Mouse (Mus musculus) spleen, adult 18-20 months (tissue): ENCODE measurements at regions not wholly inside any gene's neighbourhood (a gene's known extent, or its start where the extent isn't known, plus 50 kb on each side); places are given as distances from the start of the nearest gene placed in this dataset.

ENCODE experiments used
- DNase-seq, 2 experiments: peaks; one replicate each; pipeline ENCODE4 v3.0.0; 2022; ENCODE audit warnings: mixed read lengths in 2 of 2

DNA sequence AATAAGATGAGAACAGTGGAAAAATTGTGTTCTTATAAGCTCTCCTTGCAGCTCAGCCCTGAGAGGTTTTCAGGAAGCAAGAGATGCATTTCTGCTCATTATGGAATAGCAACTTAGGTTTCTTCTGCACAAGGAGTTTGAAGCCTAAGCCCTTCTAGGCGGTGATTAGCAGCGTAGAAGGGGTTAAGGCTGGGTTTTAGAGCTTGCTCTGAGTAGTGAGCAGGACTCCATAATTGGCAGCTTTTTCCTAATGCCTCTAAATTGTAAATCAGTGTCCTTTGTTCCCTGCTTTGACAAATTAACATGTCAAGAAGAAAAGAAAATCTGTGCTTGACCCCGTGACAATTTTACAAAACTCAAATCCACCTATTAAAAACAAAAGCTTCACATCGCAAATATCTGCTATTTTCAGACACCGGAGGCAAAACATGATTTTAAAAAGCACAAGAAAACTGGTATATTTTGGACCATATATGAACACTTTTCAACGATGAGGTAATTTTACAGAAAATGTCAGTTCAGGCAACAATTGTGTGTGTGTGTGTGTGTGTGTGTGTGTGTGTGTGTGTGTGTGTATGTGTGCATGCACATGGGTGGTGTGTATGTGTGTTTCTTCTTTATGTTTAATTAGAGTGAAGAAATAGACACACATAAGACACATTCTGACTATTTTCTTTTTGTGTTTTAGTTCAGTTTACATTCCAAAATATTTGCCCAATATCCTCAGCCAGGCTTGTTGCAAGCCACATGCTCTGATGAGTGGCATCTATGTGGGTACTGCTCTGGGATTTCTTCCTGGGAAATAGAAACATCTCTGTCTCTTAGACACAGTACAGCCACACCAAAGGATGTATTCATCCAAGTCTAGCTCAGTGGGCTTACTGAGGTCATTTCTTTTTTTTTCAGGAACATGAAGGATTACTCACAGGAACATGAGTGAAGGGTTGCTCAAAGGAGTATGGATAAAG is 804.3 kb downstream of the Tmem132b start:
- no peak for DNase-seq

DNA sequence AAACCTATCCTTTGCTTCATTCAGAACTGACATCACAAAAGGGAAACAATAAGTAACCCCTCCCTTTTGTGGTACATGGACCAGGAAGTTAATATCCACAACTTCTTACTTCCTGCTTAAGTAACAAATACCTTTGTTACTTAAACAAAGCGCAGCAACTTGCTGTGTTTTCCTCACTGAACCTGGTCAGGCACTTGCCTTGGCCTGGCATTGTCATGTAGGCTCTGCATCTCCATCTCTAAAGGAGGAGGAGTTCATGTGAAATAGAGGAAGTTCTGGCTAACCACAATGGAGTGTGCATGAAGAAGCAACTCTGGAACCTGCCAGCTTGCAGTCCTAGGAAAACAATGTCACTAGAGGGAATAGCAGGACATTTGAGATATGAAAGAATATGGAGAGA is 806.3 kb downstream of the Tmem132b start:
- DNase-seq = no peak

DNA sequence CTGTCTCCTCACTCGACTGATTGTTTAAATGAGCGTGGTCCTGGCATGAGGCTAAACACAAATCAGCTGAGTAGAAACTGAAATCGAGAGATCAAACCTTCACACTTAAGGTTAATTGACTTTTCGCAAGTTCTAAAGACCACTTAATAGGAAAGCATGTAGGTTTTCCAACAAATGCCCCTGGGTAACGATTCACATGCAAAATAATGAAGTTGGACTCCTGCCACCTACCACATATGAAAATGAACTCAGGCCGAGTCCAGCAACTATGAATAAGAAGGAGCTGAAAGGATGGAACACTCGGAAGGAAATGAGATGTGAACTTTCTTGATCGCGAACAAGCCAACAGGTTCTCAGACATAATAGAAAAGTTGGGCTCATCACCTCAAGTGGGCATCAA is 812.0 kb downstream of the Tmem132b start:
- no peak for DNase-seq

DNA sequence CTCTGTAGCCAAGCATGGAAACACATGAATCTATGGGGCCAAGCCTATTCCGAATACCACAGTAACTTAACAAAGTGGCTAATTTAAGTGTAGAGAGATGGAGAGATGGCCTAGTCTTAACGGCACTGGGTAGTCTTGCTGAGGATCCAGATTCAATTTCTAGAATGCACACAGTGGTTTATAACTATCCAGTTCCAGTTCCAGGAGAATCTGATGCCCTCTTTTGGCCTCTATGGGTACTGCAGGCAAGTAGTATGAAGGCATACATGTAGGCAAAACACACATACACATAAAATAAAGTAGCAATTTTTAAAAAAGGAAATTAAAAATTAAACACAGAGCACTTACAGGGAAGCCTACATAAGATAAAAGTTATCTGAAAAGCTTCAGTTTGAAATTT is 819.4 kb downstream of the Tmem132b start:
- DNase-seq = no peak

DNA sequence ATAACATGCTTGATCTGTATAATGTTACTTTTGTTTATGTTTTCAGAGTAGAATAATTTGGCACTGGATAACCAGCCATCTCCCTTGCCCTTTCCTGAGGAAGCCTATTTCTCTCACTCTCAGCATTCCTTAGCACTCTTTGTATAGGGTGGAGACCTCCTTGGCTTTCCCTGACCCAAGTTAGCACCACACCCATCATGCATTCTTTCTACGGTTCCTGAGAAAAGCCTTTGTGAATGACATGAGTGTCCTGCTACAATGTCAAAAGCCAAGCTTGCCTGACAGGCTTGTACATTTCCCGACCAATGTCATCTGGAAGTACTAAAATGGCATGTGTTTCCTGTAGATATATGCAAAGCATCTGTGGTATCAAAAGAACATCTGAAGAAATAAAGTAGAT is 837.9 kb downstream of the Tmem132b start:
- DNase-seq = no peak

DNA sequence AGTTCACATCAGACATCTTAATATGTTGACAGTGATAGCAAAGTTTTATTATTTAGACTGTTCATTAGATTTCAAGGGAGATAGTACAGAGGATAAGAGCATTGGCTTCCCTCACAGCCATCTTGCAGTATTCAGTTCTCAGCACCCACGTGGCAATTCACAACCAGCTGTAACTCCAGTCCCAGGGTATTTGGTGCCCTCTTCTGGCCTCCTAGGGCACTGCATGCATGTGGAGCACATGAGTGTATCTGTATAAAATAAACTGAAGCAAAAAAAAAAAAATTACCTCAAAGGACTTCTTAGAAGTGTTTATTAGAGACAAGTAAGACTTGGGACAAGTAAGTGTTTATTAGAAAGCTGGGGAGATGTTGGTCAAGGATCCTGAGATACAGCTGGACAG is 849.3 kb upstream of the Tmem132c start:
- no peak for DNase-seq

DNA sequence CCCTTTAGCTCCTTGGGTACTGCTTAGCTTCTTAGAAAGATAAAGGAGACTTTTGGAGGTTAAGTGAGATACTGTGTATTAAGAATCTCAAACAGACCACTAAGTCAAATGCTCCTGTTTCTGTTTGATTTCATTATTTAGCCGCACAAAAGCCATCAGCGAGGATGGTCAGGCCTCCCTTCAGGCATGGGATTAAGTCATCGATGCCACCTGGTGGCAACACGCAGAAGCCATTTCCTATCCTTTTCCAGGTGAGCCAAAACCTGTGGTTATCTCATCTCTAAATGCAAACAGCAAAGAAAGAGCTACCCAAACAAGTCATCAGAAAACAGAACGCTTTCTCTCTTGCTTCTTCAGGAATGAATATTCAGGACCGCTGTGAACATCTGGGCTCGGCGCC is 846.3 kb upstream of the Tmem132c start:
- DNase-seq = no peak

DNA sequence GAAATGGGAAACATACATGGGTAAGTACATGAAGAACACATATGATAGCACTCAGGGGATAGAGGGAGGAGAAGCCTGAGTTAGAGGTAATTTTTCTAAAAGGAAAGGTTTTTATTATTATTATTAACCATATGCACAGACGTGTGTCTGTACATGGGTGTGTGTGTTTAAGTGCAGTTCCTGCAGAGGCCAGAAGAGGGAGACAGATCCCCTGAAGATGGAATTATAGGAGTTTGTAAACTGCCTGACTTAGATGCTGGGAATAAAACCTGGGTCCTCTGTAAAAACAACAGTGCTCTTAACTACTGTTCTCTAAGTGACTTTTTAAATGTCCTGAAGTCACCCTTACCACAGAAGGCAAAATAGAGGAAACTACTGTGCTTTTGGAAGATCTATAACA is 809.9 kb upstream of the Tmem132c start:
- no peak for DNase-seq

DNA sequence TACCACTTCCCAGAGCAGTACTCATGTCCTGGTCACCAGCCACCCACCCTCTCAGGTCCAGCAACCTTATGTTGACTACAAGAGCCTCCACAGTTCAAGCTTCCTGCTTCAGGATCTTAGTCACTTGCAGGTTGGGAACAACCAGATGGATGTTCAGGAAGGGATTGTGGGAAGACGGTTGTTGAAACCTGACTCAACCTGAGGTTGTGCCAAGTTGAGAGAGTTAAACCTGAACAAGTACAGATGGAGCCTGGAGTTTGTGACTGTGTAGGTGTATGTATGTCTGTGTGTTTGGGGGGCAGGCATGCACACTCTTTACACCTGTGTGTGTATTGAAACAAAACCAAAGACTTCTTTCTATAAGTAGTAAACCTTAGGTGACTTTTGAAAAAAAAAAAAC is 802.9 kb upstream of the Tmem132c start:
- no peak for DNase-seq

DNA sequence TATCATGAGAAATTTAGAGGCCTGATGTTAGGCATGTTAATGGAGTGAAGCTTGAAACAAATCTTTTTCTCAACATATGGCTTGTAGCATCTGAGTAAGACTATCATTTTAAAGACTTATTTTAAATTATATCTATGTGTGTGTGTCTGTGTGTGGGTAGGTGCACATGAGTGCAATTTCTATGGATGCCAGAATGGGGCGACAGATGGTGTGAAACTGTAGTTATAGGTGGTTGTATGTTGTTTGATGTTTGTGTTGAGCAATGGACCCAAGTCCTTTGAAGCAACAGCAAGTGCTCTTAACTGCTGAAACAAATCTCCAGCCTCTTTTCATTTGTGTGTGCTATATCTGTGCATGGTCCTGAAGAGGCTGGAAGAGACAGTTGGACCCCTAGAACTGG is 801.1 kb upstream of the Tmem132c start:
- no peak for DNase-seq

DNA sequence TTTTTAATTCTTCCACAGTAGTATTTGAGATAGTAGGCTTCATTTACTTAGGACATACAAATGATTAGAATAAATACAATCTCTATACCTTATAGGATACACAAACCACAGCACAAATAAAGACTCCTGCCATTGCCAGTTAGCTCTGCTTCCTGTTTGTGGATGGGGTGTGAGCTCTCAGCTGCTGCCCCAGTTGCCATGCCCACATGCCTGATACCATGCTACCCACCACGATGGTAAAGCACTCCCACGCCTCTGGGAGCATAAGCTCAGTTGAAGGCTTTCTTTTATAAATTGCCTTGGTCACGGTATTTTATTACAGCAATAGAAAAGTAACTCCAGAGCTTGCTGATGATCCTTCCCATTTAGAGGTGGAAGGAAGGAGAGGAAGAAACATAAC is 765.8 kb upstream of the Tmem132c start:
- DNase-seq = no peak

DNA sequence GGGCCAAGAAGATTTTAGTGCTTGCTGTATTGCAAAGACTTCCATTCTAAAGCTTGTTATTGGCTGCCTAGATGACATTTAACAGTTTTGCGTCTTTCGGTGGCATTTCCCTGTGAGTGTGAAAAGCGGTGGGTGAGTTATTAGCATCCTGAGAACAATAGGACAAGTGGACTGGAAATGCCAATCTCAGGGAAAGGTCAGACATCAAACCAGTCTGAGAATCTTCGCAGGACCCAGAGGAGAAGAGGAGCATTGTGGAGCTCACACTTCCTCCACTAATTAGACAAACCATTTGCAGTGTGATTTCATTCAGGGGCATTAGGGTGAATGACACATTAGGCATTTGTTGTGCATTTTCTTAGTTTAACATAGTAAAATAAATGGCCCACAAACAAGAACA is 719.5 kb upstream of the Tmem132c start:
- no peak for DNase-seq

DNA sequence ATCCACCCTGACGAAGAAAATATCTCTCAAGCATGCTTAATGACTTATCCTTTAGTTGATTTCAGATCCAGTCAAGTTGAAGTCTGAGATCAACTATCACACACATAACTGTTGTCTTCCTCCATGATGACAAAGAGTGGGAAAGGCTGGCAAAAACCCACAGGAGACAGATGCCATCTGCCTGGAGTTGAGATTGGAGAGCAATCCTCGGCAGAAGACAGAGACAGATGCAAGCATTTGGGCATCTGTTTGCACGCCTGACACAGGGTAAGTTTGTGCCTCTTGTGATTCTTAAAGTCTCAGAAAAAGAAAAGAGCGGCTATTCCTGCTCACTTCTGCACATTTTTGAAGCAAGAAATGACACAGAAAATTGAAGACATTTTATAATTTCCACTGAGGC is 715.7 kb upstream of the Tmem132c start:
- DNase-seq = no peak

DNA sequence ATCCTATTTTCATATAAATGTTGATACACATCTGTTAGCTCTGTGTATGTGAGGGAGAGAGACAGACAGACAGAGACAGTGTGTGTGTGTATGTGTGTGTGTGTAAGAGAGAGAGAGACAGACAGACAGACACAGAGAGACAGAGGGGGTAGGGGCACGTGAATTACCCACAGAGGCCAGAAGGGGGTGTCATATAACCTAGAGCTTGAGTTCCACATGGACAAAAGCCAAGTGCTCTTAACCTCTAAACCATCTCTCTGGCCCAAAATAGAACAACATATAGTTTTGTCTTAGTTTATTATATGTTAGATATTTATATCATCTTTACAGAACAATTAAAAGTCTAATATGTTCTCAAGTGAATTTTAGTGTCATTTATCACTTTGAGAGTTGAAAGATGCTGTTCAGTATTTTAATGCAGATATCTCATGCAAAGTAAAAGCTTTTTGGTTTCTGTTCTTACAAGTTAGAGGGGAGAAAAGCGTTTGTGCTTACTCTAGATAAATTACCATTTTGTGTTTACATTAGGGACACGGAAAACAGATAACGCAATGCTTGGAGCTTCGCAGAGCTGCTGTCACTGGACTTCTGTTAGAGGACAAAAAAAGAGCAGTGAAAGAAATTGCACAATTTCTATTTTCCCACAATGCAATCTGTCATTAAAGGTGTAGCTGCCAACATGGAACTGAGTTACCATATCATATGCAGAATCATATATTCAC is 710.6 kb upstream of the Tmem132c start:
- DNase-seq = no peak

DNA sequence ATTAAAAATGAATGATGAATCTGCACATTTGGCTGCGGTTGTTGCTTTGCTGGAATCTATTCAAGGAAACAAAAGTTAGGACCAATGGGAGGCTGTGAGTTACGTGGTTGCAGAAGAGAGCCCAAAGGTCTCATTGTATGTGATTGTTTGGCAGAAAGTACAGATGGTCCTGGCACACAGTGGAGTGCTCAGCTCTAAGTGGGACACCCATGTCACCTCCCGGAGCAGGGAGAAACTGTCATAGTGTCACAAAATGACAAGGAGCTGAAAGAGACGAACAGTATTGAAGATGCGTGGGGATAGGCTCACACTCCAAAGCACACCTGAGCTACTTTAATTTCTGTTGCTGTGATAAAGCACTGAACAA is 710.1 kb upstream of the Tmem132c start:
- DNase-seq = no peak

DNA sequence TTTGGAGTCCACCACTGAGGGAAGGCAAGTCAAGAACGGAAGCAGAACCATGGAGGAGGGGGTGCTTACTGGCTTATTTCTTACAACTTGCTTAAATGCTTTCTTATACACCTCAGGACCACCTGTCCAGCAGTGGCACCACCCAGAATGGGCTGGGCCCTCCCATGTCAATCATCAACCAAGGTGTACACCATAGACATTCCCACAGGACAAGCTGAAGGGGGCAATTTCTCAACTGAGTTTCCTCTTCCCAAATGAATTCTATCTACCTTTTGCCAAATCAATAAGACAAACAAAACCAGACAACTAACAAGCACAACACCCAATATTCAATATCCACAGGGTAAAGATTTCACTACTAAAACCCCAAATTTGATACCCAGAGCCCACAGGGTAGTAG is 709.6 kb upstream of the Tmem132c start:
- no peak for DNase-seq

DNA sequence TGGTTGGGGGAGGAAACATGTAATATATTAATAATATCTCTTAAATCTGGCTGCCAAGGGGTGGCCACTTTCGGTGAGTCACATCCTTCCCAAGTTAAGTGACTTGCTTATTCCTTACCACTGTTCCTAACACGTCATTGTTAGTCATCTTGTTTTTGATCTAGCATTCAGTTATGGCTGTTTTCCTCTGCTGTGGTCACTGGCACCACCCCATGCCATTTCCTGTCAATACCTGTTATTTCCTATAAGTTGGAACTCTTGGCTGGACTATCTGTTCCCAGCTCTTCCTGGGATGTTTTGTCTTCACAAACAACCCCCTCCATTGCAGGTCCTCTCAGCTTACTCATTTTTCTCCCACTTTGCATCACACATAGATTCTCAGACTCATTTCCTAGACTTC is 703.5 kb upstream of the Tmem132c start:
- no peak for DNase-seq

DNA sequence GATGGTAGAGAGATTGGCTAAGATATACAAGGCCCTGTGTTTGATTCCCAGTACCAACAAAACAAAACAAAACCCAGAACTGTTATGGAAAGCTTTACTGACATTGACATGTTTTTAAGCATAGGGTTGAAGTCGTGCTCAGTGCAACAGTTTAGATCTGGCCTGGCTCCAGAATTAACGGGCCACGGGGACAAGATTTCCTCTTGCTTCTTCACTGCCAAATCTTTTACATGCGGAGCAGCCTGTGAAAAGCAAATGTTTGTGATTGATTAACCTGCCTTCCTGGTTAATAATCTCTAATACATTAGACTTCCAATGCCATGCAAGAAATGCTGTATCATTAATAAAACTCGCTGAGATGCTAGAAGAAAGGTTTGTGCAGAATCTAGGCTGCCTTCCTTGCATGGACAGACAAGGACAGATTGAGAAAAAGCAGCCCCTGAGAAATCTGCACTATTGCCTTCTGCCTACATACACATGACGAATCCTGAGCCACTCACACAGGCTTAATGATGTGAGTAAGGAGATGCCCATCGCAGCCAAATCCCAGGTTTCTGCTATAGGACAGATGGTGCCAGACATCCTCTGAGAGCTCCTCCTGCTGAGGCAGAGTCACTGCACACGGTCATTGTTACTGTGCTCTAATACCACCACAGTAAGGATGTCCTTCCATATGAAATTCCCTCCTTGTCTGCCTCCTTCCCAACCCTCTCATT is 697.2 kb upstream of the Tmem132c start:
- no peak for DNase-seq

DNA sequence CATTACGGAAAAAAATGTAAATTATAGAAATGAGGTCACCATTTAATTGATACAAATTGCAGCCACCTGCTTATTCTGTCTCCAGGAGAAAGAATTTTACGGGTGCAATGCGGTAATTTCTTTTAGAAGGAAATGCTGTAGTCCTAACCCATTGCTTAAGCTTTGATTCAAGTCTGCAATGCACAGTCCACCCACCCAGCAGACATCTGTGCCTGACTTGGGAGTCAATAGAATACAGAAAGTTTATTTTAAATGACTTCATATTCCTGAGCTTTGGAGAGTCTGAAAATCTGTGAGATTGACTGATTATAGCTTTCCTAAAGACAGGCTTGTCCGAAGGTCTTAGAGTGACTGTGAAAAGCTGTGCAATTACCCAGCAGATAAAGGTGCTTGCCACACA is 693.8 kb upstream of the Tmem132c start:
- no peak for DNase-seq

DNA sequence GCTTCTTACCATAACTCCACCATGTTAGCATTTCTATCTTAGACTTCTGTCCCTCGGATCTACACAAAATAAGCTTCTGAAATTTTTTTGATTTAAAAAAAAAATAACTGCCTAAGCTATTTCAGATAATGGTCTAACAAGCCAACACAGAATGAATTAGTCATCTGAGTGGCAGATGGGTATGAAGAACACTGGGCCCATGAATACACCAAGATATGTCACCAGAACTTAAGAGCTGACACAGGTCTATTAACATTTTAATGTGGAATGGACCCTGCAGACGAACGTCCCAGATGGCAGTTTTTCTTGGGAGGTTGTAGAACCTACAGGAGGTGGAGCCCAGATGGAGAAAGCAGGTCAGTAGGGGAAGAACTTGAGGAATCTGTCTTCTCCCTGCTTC is 689.9 kb upstream of the Tmem132c start:
- DNase-seq = no peak

DNA sequence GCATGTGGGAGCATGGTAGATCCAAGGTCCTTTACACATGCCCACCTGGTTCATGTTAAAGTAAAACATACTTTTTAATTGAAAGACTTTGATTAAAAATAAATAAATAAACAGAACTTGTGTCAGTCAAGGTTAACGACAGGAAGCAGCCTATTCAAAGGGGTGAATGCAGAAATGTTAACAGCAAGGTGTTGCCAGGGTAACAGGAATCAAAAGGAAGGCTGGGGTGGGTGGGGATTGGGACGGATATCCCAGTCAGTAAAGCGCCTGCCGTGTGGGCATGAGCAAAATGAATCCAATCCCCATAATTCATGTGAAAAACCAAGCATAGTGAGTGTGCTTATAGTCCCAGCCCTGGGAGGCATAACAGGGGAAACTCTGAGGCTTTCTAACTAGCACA is 682.6 kb upstream of the Tmem132c start:
- DNase-seq = no peak

DNA sequence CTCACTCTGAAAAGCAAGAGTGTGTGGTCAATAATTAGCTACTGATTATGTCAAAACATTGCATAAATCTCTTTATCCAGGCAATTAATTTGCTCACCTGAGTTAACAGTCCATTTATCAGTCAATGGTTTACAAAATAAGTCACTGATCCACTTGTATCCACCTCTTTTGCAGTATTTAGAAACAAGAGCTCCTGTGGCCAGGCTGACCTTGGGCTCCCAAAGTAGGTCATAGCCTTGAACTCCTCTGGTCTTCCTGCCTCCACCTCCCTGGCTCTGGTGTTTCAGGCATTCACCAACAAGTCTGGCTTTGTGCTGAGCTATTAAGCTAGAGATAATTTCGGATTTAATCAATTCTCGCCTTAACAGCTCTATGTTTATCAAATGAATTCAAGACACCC is 675.8 kb upstream of the Tmem132c start:
- no peak for DNase-seq

DNA sequence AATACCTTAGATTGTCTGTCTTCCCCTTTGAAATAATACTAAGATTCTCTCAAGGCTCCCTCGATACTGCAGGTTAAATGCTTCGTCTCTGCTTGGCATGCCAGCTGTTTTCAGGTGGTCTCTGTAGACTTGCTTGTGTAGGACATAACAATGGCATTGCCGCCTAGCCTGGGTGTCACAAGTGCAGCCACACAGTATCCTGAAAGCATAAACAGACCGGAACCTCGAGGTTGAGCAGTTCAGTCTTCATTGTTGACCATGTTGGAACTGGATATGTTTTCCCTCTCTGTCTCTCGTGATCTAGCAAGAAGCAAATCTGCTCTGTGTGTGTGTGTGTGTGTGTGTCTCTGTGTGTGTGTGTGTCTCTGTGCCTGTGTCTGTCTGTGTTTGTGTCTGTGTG is 675.4 kb upstream of the Tmem132c start:
- DNase-seq = no peak

DNA sequence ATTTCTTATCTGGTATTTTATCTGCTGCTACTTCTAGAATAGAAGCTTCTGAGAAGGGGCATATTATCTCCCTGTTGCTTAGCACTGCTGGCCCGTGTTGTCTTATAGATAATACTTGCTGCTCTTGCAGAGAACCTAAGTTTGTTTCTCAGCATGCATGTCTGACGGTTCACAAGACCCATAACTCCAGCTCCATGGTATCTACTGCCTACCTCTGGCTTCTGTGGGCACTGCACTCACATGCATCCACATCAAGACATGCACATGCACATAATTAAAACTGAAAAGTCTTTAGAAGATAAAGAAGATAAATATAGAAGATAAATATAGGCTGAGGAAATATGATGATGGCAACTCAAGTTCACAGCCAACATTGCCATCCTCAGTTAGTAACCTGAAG is 667.8 kb upstream of the Tmem132c start:
- no peak for DNase-seq
